Mouse (Mus musculus): ENCODE results near the gene Fdxr.

DNA sequence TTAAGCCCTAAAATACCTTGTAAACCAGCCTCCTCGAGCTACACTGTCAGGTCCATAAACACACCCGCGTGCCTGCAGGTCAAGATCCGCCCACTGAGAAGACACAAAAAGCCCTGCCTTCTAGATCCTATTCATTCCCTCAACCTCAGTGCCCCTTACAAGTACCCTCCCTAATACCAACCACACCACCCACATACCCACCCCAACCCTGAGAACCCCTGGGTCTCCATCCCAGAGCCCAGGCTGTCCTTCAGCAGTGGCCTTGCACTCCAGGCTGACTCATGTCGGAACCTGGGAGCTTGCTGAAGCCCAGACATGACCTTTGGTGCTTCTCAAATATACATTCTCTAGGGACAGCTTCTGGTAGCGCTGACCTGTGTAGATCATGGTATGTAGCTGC lies 2.1 kb downstream of the Fdxr start:
- TF ChIP-seq POLR2A (IDR thresholded peaks at IDR 0.05; ENCODE audit: extremely low read depth, insufficient read depth, low read length) (no peak), CTCF (IDR thresholded peaks at IDR 0.05; ENCODE audit: extremely low read depth, insufficient read depth, low read length) (no peak)
